Mouse (Mus musculus): Measurements from ENCODE around the gene Pycr1. TPM values are rescaled to one million over a fixed set of nuclear protein-coding genes. Genes with fewer than 3 reads are reported as not detected.

Pycr1 gene
- 24.8 and 26.6 TPM in 2 replicates for polyA plus RNA-seq (2015; fragmentation: Nextera tagmentation; extraction: Ambion mirVana)

- Histone ChIP-seq H3K9ac (ENCODE audit: low read depth, low read length) (peak within 1 kb of the TSS; percentile 80), H3K4me3 (ENCODE audit: low read length) (peak within 1 kb of the TSS; percentile 63), H3K4me1 (ENCODE audit: control insufficient read depth, insufficient read depth, low read length) (peaks cover 17% of the 10 kb centered on the region), H3K27me3 (replicated peaks; ENCODE audit: control insufficient read depth, insufficient read depth, low read length) (peaks cover 7% of the 10 kb centered on the region; the same call in 1 of the 2 replicates), H3K9me3 (ENCODE audit: control insufficient read depth, low read length) (no peaks in the 10 kb centered on the region), H3K27ac (ENCODE audit: low read length) (no peak within 1 kb of the TSS; the same call in 1 of the 2 replicates), H3K4me2 (ENCODE audit: low read depth, low read length) (peak within 1 kb of the TSS; percentile 97), H3K36me3 (ENCODE audit: control insufficient read depth, insufficient read depth, low read length) (no peaks in the 10 kb centered on the region)
- peak; percentile 99 for ATAC-seq
- WGBS, result under 1% methylated on average over 15 of the region's 15 CpGs
Measured at GRCm38 (mm10) chr11:120643601-120643987, at the start of gene Pycr1. Gene Pycr1, minus strand, starts transcription at chr11:120643769.

GRCm38 (mm10) chr11:120692471-120693011, 49.0 kb upstream of the Pycr1 start:
- 89% methylated on average over 4 of the region's 4 CpGs for WGBS
- ATAC-seq, result no peak
- Histone ChIP-seq H3K9me3 (ENCODE audit: control insufficient read depth, low read length) (no peaks in the 10 kb centered on the region), H3K4me2 (ENCODE audit: low read depth, low read length) (no peak overlapping the region), H3K27ac (ENCODE audit: low read length) (no peak overlapping the region), H3K27me3 (replicated peaks; ENCODE audit: control insufficient read depth, insufficient read depth, low read length) (no peaks in the 10 kb centered on the region), H3K4me1 (ENCODE audit: control insufficient read depth, insufficient read depth, low read length) (0 out of 2 replicates have a peak, but pooled peaks cover 4% of the 10 kb centered on the region), H3K4me3 (ENCODE audit: low read length) (no peak overlapping the region), H3K9ac (ENCODE audit: low read depth, low read length) (no peak overlapping the region), H3K36me3 (ENCODE audit: control insufficient read depth, insufficient read depth, low read length) (peaks cover 10% of the 10 kb centered on the region)

- Histone ChIP-seq H3K4me2 (ENCODE audit: low read depth, low read length) (no peak overlapping the region), H3K9ac (ENCODE audit: low read depth, low read length) (no peak overlapping the region), H3K36me3 (ENCODE audit: control insufficient read depth, insufficient read depth, low read length) (peaks cover 6% of the 10 kb centered on the region; the same call in 1 of the 2 replicates), H3K9me3 (ENCODE audit: control insufficient read depth, low read length) (no peaks in the 10 kb centered on the region), H3K4me3 (ENCODE audit: low read length) (no peak overlapping the region), H3K27me3 (replicated peaks; ENCODE audit: control insufficient read depth, insufficient read depth, low read length) (no peaks in the 10 kb centered on the region), H3K4me1 (ENCODE audit: control insufficient read depth, insufficient read depth, low read length) (0 out of 2 replicates have a peak, but pooled peaks cover 4% of the 10 kb centered on the region), H3K27ac (ENCODE audit: low read length) (no peak overlapping the region)
- no peak for ATAC-seq
- WGBS, result 90% methylated on average over 3 of the region's 3 CpGs
Measured at GRCm38 (mm10) chr11:120689365-120689764, 45.8 kb upstream of the Pycr1 start.

GRCm38 (mm10) chr11:120686650-120687272, 43.2 kb upstream of the Pycr1 start:
- no peak overlapping the region for H3K27ac ChIP-seq (ENCODE audit: low read length)
- H3K9me3 ChIP-seq (ENCODE audit: control insufficient read depth, low read length), result no peaks in the 10 kb centered on the region
- H3K27me3 ChIP-seq (replicated peaks; ENCODE audit: control insufficient read depth, insufficient read depth, low read length), result no peaks in the 10 kb centered on the region
- WGBS, result 67% methylated on average over 20 of the region's 20 CpGs
- ATAC-seq, result no peak
- peaks cover 6% of the 10 kb centered on the region; the same call in 1 of the 2 replicates for H3K36me3 ChIP-seq (ENCODE audit: control insufficient read depth, insufficient read depth, low read length)
- H3K4me1 ChIP-seq (ENCODE audit: control insufficient read depth, insufficient read depth, low read length), result 0 out of 2 replicates have a peak, but pooled peaks cover 4% of the 10 kb centered on the region
- no peak overlapping the region for H3K4me3 ChIP-seq (ENCODE audit: low read length)
- no peak overlapping the region for H3K4me2 ChIP-seq (ENCODE audit: low read depth, low read length)
- peak overlapping the region; percentile 19; the same call in 1 of the 2 replicates for H3K9ac ChIP-seq (ENCODE audit: low read depth, low read length)

GRCm38 (mm10) chr11:120684660-120685059, 41.1 kb upstream of the Pycr1 start:
- peaks cover 6% of the 10 kb centered on the region; the same call in 1 of the 2 replicates for H3K36me3 ChIP-seq (ENCODE audit: control insufficient read depth, insufficient read depth, low read length)

GRCm38 (mm10) chr11:120684086-120684485, 40.5 kb upstream of the Pycr1 start:
- no peak for ATAC-seq
- Histone ChIP-seq H3K27me3 (replicated peaks; ENCODE audit: control insufficient read depth, insufficient read depth, low read length) (no peaks in the 10 kb centered on the region), H3K9ac (ENCODE audit: low read depth, low read length) (no peak overlapping the region), H3K36me3 (ENCODE audit: control insufficient read depth, insufficient read depth, low read length) (peaks cover 6% of the 10 kb centered on the region; the same call in 1 of the 2 replicates), H3K27ac (ENCODE audit: low read length) (no peak overlapping the region), H3K4me3 (ENCODE audit: low read length) (no peak overlapping the region), H3K9me3 (ENCODE audit: control insufficient read depth, low read length) (no peaks in the 10 kb centered on the region), H3K4me2 (ENCODE audit: low read depth, low read length) (no peak overlapping the region), H3K4me1 (ENCODE audit: control insufficient read depth, insufficient read depth, low read length) (peaks cover 8% of the 10 kb centered on the region; the same call in 1 of the 2 replicates)
- WGBS, result 82% methylated on average over 2 of the region's 2 CpGs

More at GRCm38 (mm10) chr11:120684660-120685059, 41.1 kb upstream of the Pycr1 start:
- Histone ChIP-seq H3K9me3 (ENCODE audit: control insufficient read depth, low read length) (no peaks in the 10 kb centered on the region), H3K4me1 (ENCODE audit: control insufficient read depth, insufficient read depth, low read length) (peaks cover 8% of the 10 kb centered on the region; the same call in 1 of the 2 replicates), H3K27me3 (replicated peaks; ENCODE audit: control insufficient read depth, insufficient read depth, low read length) (no peaks in the 10 kb centered on the region), H3K9ac (ENCODE audit: low read depth, low read length) (no peak overlapping the region), H3K27ac (ENCODE audit: low read length) (no peak overlapping the region), H3K4me3 (ENCODE audit: low read length) (no peak overlapping the region), H3K4me2 (ENCODE audit: low read depth, low read length) (no peak overlapping the region)
- ATAC-seq, result no peak
- WGBS, result 86% methylated on average over 2 of the region's 2 CpGs

- no peak overlapping the region for H3K4me2 ChIP-seq (ENCODE audit: low read depth, low read length)
- H3K4me1 ChIP-seq (ENCODE audit: control insufficient read depth, insufficient read depth, low read length), result peaks cover 8% of the 10 kb centered on the region; the same call in 1 of the 2 replicates
- H3K27me3 ChIP-seq (replicated peaks; ENCODE audit: control insufficient read depth, insufficient read depth, low read length), result no peaks in the 10 kb centered on the region
- no peak for ATAC-seq
- H3K9ac ChIP-seq (ENCODE audit: low read depth, low read length), result no peak overlapping the region
- 94% methylated on average over 3 of the region's 3 CpGs for WGBS
- H3K4me3 ChIP-seq (ENCODE audit: low read length), result no peak overlapping the region
- H3K27ac ChIP-seq (ENCODE audit: low read length), result no peak overlapping the region
- peaks cover 4% of the 10 kb centered on the region; the same call in 1 of the 2 replicates for H3K36me3 ChIP-seq (ENCODE audit: control insufficient read depth, insufficient read depth, low read length)
- no peaks in the 10 kb centered on the region for H3K9me3 ChIP-seq (ENCODE audit: control insufficient read depth, low read length)
Measured at GRCm38 (mm10) chr11:120683536-120683935, 40.0 kb upstream of the Pycr1 start.

- no peak overlapping the region for H3K9ac ChIP-seq (ENCODE audit: low read depth, low read length)
- H3K27me3 ChIP-seq (replicated peaks; ENCODE audit: control insufficient read depth, insufficient read depth, low read length), result no peaks in the 10 kb centered on the region
- no peaks in the 10 kb centered on the region for H3K9me3 ChIP-seq (ENCODE audit: control insufficient read depth, low read length)
- ATAC-seq, result no peak
- 96% methylated on average over 5 of the region's 5 CpGs for WGBS
- H3K4me1 ChIP-seq (ENCODE audit: control insufficient read depth, insufficient read depth, low read length), result peaks cover 8% of the 10 kb centered on the region; the same call in 1 of the 2 replicates
- H3K27ac ChIP-seq (ENCODE audit: low read length), result no peak overlapping the region
- H3K36me3 ChIP-seq (ENCODE audit: control insufficient read depth, insufficient read depth, low read length), result peaks cover 4% of the 10 kb centered on the region; the same call in 1 of the 2 replicates
- no peak overlapping the region for H3K4me3 ChIP-seq (ENCODE audit: low read length)
- H3K4me2 ChIP-seq (ENCODE audit: low read depth, low read length), result no peak overlapping the region
Measured at GRCm38 (mm10) chr11:120682683-120683082, 39.1 kb upstream of the Pycr1 start.

- peak; percentile 49 for ATAC-seq
- Histone ChIP-seq H3K36me3 (ENCODE audit: control insufficient read depth, insufficient read depth, low read length) (0 out of 2 replicates have a peak, but pooled peaks cover 4% of the 10 kb centered on the region), H3K4me2 (ENCODE audit: low read depth, low read length) (no peak overlapping the region), H3K9me3 (ENCODE audit: control insufficient read depth, low read length) (no peaks in the 10 kb centered on the region), H3K27me3 (replicated peaks; ENCODE audit: control insufficient read depth, insufficient read depth, low read length) (no peaks in the 10 kb centered on the region), H3K9ac (ENCODE audit: low read depth, low read length) (no peak overlapping the region), H3K4me3 (ENCODE audit: low read length) (no peak overlapping the region), H3K27ac (ENCODE audit: low read length) (no peak overlapping the region), H3K4me1 (ENCODE audit: control insufficient read depth, insufficient read depth, low read length) (peaks cover 4% of the 10 kb centered on the region; the same call in 1 of the 2 replicates)
- WGBS, result 80% methylated on average over 3 of the region's 3 CpGs
Measured at GRCm38 (mm10) chr11:120679909-120680308, 36.3 kb upstream of the Pycr1 start.
